22 mouse cellular contexts compared by ENCODE assay signal in genomic region chr1:82066291-82066690, GRCm38 (mm10).
"Had no signal": no experiment of that assay in that cellular context is flagged by ENCODE, and none has a peak within 500 bp of the region (broad histone marks: within the 10 kb centered on the region; RNA-seq: fewer than 3 reads in every experiment).

No protein-coding gene starts in this region.

- H3K4me1 ChIP-seq: limb, embryonic 12.5 days; limb, embryonic 15.5 days; liver, embryonic 12.5 days; liver, embryonic 15.5 days; megakaryocyte, embryonic 14.5 days; neural tube, embryonic 12.5 days; neural tube, embryonic 15.5 days; stomach, embryonic 15.5 days had no signal

- H3K36me3 ChIP-seq: limb, embryonic 12.5 days; limb, embryonic 15.5 days; liver, embryonic 12.5 days; liver, embryonic 15.5 days; lung, embryonic 15.5 days; midbrain, embryonic 10.5 days; midbrain, embryonic 13.5 days; neural tube, embryonic 12.5 days; neural tube, embryonic 15.5 days; stomach, embryonic 15.5 days had no signal

- H3K27ac ChIP-seq: limb, embryonic 12.5 days; limb, embryonic 15.5 days; liver, embryonic 12.5 days; liver, embryonic 15.5 days; lung, embryonic 15.5 days; midbrain, embryonic 10.5 days; midbrain, embryonic 13.5 days; neural tube, embryonic 12.5 days; neural tube, embryonic 15.5 days; stomach, embryonic 15.5 days had no signal

- H3K9ac ChIP-seq: limb, embryonic 12.5 days; limb, embryonic 15.5 days; liver, embryonic 12.5 days; liver, embryonic 15.5 days; lung, embryonic 15.5 days; midbrain, embryonic 13.5 days; neural tube, embryonic 12.5 days; neural tube, embryonic 15.5 days; stomach, embryonic 15.5 days had no signal

- H3K4me2 ChIP-seq: limb, embryonic 12.5 days; limb, embryonic 15.5 days; liver, embryonic 12.5 days; liver, embryonic 15.5 days; lung, embryonic 15.5 days; midbrain, embryonic 13.5 days; neural tube, embryonic 12.5 days; neural tube, embryonic 15.5 days; stomach, embryonic 15.5 days had no signal

- H3K4me3 ChIP-seq: limb, embryonic 12.5 days; limb, embryonic 15.5 days; liver, embryonic 12.5 days; liver, embryonic 15.5 days; lung, embryonic 15.5 days; megakaryocyte, embryonic 14.5 days; midbrain, embryonic 10.5 days; midbrain, embryonic 13.5 days; neural tube, embryonic 12.5 days; neural tube, embryonic 15.5 days; stomach, embryonic 15.5 days had no signal

- ATAC-seq: liver, embryonic 12.5 days; midbrain, embryonic 13.5 days had no signal

- DNase-seq: kidney, adult 18-20 months; kidney, adult 9 months; kidney, postnatal 14 days; kidney, postnatal 4 days; lung, adult 18-20 months; lung, postnatal 10 days; lung, postnatal 36 days; right cerebral cortex, postnatal 25 days; spleen, adult 18-20 months; thymus, adult 18-20 months; thymus, postnatal 36 days had no signal

- H3K9me3 ChIP-seq: limb, embryonic 12.5 days; limb, embryonic 15.5 days; liver, embryonic 12.5 days; liver, embryonic 15.5 days; lung, embryonic 15.5 days; midbrain, embryonic 10.5 days; midbrain, embryonic 13.5 days; neural tube, embryonic 12.5 days; neural tube, embryonic 15.5 days; stomach, embryonic 15.5 days had no signal

- H3K27me3 ChIP-seq: limb, embryonic 12.5 days; limb, embryonic 15.5 days; liver, embryonic 12.5 days; liver, embryonic 15.5 days; lung, embryonic 15.5 days; megakaryocyte, embryonic 14.5 days; midbrain, embryonic 13.5 days; neural tube, embryonic 12.5 days; neural tube, embryonic 15.5 days; stomach, embryonic 15.5 days had no signal
